Mouse (Mus musculus) cerebellum, adult 2 months (tissue): ENCODE measurements around the gene Plcb4.

Experiments used
- CTCF ChIP-seq: fragments of 200-500 bp; IDR thresholded peaks from 2 replicates; pipeline ENCODE4 v1.5.1; 2011; ENCODE audit warnings: low read depth, mild to moderate bottlenecking, control low read depth, low read length, moderate library complexity, borderline replicate concordance; ENCODE audit not compliant: insufficient read depth
- POLR2A ChIP-seq: fragments of 200-500 bp; IDR thresholded peaks from 2 replicates; pipeline ENCODE4 v1.6.1; 2011; ENCODE audit warnings: low read length, control low read depth, borderline replicate concordance; ENCODE audit not compliant: insufficient read depth

- TF ChIP-seq POLR2A = no peak
- TF ChIP-seq CTCF = no peak
Measured at GRCm38 (mm10) chr2:135700686-135701413, 42.0 kb downstream of the Plcb4 start.
